Mouse (Mus musculus) small intestine, adult 2 months (tissue): ENCODE data around the gene Foxa3.

Source experiments
- CTCF ChIP-seq: fragments of 200-500 bp; IDR thresholded peaks from 2 replicates; pipeline ENCODE4 v1.5.1; 2012; ENCODE audit warnings: low read depth, mild to moderate bottlenecking, control low read depth, inconsistent platforms, low read length, moderate library complexity, mixed read lengths; ENCODE audit not compliant: insufficient replicate concordance, insufficient read length; ENCODE audit errors: extremely low read depth
- POLR2A ChIP-seq: fragments of 200-500 bp; IDR thresholded peaks from 2 replicates; pipeline ENCODE4 v1.6.1; 2012; ENCODE audit warnings: low read depth, mild to moderate bottlenecking, control low read depth, inconsistent platforms, low read length, moderate library complexity

GRCm38 (mm10) chr7:19055108-19055507, 31.8 kb upstream of the Foxa3 start:
- no peak for TF ChIP-seq CTCF
- TF ChIP-seq POLR2A: no peak
